Mouse (Mus musculus): ENCODE measurements at regions not wholly inside any gene's neighbourhood (a gene's known extent, or its start where the extent isn't known, plus 50 kb on each side); places are given as distances from the start of the nearest gene placed in this dataset.
A peak's percentile ranks its signal among the peaks of the same experiment; 100 is the strongest.

DNA sequence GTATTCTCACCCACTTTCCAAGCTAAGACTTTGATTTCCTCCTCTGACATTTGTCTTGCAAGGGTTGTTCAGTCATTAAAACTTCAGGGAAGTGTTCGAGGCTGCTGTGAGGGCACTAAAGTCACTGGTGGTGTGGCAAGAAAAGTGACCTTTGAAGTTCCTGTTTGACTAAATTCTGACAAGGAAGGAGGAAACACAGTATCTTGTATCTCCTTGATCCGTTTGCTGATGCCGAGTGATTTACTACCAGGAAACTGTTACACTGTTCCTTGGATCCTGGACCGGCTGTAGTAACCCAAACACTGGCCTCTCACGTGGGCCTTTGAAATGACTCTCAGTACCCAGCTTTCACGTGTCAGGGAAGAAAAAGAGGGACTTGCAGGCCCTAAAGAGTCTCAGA is 53.5 kb upstream of the Ralgapa2 start:
- DNase-seq (ENCODE audit: low read depth, low spot score): no peak

DNA sequence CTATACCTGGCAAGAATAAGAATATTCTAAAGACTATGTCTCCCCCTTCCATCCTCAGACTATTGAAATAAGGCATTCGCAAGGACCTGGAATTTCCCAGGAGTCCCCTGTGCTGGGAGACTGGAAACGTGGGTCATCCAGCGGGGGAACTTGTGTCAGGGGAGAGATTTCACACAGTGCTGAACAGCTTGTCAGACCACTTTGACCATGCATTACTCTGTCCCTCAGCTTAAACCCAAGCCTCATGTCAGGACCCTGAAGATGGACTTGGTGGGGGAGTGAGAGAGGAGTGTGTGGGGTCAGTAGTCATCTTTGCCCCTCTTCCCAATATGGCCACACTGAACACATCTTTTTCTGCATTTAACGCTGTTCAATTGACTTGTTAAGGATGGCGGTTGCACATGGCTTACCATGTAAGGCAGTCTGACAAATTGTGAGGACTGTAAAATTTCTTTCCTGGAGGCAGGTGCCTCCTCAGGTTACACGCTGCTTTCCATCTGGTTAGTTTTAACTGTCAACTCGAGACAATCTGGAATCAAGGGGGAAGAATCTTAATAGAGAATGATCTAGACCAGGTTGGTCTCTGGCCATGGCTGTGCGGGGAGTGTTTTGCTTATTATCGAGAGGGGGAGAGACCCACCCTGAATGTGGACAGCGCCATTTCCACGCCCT is 56.2 kb upstream of the Ralgapa2 start:
- DNase-seq (ENCODE audit: low read depth, low spot score): no peak

DNA sequence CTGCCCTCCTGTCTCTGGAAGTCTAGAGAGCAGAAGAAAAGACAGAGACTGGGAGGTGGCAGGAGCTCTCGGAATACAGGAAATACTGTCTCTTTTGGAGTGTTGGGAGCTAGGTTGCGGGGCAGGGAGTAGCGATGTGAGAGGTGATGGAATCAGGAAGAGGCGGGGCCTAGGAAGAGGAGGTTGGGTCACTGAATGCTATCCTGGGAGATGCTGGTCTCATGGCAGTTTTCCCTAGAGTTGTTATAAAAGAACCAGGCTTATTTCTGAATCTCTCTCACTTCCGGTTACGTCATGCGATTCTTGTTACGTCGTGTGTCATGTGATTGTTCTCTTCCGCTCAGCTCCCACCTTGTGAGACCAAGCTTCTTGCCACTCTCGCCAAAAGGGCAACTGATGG is 58.9 kb upstream of the Ralgapa2 start:
- DNase-seq (ENCODE audit: low read depth, low spot score): no peak

DNA sequence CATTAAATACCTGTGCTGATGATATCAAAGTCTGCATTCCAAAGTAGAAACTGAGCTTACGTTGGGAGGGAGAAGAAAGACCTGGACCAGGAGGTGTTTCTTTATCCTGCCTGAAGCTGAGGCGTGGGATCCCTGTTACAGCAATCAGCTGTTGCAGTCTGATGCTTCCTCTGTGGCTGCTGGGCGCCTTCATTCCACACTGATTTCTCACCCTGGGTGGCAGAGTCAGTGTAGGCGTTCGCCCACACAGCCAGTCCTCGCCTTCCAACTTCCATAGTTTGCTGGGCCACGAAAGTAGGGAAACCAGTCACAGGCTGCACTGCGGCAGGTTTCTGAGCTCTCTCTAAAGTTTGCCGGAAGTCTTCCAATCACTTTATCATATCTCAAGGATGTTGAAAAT is 59.7 kb upstream of the Ralgapa2 start:
- DNase-seq (ENCODE audit: low read depth, low spot score): no peak

DNA sequence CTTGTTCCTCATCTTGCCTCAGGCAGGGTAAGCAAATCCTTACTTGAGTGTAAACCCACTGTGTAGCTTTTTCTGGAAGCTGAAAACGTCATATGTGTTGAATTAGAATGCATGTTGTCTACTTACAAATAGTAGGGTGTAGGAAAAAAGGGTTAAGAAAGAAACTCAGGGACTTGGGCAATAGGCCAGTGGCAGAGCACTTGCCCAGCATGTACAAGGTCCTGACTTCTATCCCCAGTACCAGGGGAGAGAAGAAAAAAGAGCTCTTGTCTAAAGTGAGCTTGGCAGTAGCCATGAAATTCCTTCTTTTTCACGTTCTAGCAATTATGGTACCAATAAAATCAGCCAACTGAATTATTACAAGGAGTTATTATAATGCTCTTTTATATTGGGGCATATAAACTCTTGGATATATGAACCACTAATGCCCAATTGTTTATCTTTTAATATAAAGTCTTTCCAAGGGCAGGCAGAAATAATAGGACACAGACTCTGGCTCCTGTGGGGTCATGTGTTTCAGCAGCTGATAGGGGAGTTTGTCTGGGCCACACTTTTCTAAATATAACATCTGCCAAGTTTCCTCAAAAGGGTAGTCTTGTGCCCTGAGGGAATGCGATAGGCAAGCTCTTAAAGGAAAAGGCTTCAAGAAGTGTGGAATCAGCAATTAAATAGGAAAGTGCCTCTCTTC is 63.6 kb upstream of the Ralgapa2 start:
- no peak for DNase-seq (ENCODE audit: low read depth, low spot score)

DNA sequence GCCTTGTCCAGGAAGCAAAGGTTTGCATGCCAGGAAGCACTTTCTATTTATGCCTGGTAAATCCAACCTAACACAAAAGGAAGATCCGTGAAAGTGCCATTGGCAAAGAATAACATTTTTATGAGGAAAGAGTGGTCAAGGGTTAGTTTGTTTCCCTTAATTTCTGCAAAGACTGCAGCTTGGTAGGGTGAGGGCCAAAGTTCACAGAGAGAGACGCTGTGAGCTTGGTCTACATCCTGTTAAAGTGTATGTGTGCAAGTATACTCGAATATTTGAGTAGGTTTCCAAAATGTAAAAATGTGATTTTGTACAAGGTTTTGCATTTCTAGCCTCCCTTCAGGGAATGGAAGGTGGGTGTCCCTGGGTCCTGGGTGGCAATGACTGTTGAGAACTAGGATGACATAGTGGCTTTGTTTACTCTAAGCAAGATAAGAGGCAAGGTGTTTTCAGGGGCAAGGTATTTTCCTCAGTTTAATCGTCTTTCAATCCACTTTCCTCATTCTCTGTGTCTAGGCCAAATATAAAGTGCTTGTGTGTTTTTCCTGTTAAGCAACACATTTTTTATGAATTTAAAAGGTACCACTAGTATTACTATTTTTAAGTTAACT is 64.3 kb upstream of the Ralgapa2 start:
- no peak for DNase-seq (ENCODE audit: low read depth, low spot score)

DNA sequence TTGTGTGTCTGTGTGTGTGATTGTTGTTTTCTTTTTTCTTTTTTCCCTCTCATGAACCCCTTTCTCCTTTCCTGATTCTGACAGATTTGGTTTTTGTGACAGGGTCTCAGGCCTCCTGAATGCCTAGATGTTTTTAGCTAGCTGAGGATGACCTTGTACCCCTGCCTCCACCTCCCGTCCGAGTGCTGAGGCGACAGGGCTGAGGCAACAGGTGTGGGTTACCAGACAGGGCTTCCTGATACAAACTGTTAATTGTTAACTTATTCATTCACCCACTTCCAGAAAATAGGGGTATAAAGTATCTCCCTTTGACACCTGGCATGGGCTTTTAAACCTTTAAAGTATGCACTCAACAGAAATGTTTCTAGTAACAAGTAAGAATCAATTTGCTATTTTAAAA is 65.0 kb upstream of the Ralgapa2 start:
- DNase-seq (ENCODE audit: low read depth, low spot score): no peak

DNA sequence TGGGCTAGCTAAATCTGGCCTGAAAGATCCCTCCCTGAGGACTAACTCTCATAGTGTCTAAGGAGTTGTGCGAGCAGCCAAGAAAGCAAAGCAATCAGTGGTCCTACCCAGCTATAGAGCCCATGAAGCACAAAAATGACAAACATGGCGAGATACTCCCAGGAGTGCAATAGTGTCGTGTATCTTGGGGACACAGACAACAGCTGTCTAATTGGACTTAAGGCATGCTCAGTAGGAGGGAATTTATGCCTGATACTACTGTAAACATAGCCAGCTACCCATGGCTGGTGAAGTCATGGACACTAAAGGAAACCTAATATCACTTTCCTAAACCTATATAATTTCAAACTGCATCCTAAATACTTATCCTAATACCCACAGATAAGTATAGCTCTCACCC is 69.1 kb upstream of the Ralgapa2 start:
- DNase-seq (ENCODE audit: low read depth, low spot score): no peak

DNA sequence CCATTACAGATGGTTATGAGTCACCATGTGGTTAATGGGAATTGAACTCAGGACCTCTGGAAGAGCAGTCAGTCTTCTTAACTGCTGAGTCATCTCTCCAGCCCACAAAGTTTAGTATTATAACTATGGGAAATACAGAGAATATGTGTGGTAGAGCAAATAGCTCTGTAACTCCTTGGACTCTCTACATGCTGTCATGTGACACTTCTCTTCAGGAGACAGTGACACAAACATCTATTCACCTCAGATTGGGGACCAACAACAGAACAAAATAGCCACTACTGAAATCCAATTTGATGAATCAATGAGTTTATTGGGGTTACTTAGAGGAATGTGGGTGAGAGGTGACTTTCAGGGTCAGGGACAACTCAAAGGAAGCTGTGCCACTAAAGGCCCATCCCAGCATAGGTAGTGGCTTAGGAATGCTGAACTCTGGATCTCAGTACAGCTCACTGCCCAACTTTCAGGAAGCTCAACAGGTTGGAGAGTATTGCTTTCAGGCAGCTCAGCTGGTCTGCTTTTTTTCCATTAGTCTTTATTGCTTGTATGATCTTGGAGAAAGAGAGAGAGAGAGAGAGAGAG is 71.8 kb upstream of the Ralgapa2 start:
- no peak for DNase-seq (ENCODE audit: low read depth, low spot score)

DNA sequence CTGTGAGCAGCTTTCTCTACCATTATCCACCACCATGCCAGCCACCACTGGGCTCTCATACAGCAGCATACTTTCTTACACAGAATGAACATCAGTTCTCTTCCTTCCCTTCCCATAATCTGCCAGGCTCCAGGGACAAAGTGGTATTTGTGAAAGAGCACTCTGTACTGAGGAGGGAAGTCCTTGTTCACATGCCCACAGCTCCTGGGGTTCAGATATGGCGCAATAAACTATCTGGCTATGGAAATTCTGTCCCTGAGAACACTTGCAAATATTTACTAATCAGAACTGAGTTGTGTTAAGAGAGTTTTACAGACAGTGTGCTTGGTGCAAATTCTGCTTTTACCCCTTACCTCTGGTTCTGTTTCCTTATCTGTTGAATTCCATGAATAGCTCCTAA is 74.2 kb upstream of the Ralgapa2 start:
- no peak for DNase-seq (ENCODE audit: low read depth, low spot score)

DNA sequence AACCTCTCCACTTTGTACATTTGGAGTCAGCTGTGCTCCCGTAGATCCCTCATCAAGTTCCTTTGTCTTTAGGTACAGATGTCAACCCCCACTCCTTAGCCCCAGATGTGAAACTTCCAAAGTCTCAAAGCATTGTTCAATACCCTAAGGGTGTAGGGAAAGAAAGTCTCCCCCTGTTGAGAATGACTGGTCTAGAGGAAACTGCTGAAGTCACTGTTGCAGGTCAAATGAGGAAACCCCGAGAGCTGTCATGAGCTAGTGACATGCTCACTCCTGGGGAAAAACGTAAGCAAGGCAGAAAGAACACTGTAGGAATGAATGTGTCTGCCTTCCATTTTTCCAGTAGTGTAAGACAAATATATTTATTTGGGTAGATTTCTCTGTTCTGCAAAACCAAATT is 74.8 kb upstream of the Ralgapa2 start:
- DNase-seq (ENCODE audit: low read depth, low spot score): no peak

DNA sequence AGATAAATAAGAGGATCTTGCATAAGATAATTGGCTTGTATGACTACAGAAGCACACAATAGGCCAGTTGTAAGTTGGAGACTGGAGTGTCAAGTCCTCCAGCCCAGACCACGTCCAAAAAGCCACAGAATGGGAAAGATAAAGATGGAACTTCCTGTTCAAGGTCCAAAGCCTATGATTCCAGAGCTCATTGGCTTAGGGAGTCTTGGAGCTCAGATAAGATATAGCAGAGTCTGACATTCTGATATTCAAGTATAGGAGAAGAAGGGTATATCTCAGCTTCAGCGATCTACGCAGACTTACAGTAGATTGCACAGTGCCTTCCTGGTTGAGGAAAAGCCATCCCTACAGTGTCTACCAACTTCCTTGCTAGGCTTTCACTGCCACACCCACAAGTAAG is 77.7 kb upstream of the Ralgapa2 start:
- DNase-seq (ENCODE audit: low read depth, low spot score): no peak

DNA sequence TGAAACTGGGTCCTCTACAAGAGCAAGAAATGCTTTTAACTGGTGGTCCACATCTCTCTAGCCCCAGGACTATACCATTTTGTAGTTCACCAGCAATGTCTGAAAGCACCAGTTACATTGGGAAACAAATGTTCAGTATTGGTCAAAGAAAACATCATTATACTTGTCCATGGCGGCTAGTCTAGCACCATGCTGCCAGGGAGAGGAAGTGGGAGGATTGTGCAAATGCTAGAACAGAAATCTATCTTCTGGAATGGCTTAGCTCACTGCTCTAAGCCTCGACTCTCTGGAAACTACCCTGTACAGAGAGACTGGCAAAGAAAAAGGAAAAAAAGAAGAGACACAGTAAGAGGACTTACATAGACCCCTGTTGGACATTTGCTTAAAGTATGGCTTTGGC is 81.1 kb upstream of the Ralgapa2 start:
- DNase-seq (ENCODE audit: low read depth, low spot score): no peak

DNA sequence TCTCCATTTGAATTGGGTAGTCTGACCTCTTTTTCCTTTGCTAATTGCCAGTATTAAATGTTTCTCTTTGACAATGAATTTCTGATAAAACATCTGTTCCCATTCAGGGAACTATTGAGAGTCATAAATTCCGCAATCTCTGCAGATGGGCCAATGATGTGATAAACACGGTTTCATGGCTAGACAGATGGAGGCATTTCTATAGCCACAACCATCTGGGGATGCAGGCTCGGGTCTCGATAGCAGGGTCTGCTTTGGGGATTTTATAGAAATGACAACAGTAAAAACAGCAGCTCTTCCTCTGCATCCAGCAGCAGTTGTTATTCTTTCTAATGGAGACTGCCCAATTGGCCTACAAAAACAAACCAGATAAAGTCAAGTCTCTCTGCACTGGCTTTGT is 82.1 kb upstream of the Ralgapa2 start:
- DNase-seq (ENCODE audit: low read depth, low spot score): no peak

DNA sequence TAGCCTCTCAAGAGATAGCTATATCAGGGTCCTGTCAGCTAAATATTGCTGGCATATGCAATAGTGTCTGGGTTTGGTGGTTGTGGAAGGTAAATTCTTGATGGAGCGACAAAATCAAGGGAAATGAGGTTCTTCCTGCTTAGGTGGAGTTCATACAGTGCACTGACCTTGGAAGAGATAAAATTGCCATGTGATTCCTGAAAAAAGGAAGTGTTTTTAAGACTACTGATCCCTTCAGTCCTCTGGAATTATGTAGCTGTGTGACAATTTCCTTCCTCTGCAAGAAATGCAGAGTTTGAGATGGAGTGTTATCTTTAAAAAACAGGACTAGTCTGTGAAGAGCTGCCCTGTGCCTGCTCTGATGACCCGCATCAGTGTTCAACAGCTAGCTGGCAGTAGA is 83.5 kb upstream of the Ralgapa2 start:
- no peak for DNase-seq (ENCODE audit: low read depth, low spot score)

DNA sequence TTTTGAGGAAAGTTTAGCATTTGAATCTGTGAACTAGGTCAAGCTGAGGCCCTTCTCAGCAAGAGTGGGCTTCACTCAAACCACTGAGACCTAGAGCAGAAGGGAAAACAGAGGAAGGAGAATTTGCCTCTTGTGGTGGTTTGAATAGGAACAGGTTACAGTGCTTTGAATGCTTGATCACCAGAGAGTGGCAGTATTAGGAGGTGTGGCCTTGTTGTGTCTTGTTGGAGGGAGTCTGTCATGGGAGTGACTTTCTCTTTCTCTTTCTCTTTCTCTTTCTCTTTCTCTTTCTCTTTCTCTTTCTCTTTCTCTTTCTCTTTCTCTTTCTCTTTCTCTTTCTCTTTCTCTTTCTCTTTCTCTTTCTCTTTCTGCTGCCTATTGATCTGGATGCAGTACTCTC is 94.0 kb upstream of the Ralgapa2 start:
- no peak for DNase-seq (ENCODE audit: low read depth, low spot score)

DNA sequence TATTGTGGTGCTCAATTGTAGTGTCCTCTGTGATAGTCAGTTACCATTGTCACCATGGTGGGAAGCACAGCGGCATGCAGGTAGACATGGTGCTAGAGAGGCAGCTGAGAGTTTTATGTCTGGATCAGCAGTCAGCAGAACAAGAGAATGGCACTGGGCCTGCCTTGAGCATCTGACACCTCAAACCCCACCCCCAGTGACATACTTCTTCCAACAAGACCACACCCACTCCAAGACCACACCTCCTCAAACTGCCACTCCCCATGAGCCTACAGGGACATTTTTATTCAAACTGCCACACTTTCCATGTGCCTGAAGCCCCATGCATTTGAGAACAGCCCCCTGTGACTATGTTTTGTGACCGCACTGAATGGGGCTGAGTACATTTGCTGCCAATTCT is 98.8 kb upstream of the Ralgapa2 start:
- no peak for DNase-seq (ENCODE audit: low read depth, low spot score)

DNA sequence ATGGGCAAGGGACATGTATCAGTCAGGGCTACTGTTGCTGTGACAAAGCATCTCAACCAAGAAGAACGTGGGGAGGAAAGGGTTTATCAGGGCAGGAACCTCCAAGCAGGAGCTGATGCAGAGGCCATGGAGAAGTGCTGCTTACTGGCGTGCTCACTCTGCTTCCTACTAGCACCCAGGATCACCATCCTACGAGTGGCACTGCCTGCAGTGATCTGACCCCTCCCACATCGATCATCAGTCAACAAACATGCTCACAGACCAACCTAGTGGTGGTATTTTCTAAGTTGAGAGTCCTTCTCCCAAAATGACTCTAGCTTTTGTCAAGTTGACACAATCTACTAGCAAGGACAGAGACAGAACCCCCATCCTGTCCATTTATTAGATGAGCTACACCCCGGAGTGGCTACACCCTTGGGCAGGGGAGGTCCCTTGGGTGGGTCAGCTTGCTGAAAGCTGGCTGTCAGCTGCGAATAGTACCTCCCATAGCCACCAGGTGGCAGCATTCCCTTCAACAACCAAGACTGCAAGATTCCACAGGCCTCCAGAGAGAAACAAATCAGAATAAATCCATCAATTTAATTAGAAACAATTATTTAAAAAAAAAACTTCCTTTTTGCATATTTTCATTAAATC is 99.9 kb upstream of the Ralgapa2 start:
- peak; percentile 41 for DNase-seq (ENCODE audit: low read depth, low spot score)

DNA sequence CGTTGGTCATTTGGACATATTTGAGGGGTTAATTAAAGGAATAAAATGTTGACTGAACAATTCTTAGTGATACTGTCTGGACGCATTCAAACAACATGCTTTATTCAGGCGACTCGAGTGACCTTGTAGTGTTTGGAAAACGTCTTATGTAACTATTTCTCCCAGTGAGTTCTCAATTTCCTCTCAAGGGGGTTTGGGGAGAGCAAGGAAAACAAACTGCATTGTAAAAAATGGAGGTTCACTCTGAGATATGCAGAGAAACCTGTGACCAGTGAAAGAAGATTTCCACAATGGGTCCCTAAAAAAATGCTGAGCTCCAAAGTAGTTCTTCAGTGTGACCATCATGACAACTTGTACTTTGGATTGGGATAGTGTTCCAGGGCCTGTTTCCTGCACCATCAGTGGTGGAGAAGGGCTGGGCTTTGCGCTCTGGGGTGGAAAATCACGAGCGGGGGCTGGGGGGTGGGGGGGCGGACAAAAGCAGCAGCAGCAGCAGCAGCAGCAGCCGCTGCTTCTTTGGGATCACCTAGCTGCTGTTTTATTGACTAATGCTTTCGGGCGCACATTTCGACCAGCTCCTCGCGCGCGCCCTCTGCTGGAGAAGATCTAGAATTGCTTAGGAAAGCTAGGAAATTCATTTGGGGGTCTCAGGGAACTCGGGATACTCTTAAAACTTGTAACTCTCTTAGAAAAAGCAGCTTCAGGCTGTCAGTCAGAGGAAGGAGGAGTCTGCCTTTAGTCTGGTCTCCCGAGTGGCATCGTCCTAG is 100.6 kb upstream of the Ralgapa2 start:
- DNase-seq (ENCODE audit: low read depth, low spot score): peak; percentile 18

DNA sequence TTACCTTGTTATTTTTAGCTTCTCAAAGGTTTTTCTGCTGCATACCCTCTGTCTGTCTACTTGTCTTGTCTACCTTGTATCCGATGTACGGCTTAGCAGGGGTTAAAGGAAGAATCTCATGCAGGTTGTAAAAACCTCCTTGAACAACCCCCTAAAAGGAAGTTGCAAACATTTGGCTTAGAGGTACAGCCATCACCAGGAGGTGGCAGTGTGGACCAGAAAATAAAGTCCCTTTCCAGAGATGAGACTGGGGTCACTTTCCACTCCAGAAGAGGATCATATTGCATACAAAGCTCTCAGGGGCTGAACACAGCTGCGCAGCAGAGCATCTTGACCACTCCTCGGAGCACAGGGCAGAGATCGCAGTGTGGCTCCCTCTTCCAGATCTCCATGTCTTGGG is 109.0 kb upstream of the Ralgapa2 start:
- peak; percentile 11 for DNase-seq (ENCODE audit: low read depth, low spot score)

DNA sequence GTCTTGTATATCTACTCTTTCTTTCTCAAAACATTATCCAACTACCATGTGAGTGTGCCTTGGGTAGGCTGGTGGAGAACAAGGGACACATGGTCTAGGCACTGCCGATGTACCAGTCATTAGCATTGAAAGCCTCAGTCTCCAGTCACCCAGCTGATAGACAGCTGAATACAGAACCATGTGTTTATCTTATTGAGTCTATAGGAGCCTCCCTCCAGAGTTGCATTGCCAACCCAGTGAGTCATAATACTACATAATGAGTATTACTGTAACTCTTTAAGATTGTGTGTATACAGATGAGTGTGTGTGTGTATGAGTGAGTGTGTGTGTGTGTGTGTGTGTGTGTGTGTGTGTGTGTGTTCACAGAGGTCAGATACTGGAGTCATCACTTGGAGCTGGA is 110.9 kb upstream of the Ralgapa2 start:
- DNase-seq (ENCODE audit: low read depth, low spot score): no peak

DNA sequence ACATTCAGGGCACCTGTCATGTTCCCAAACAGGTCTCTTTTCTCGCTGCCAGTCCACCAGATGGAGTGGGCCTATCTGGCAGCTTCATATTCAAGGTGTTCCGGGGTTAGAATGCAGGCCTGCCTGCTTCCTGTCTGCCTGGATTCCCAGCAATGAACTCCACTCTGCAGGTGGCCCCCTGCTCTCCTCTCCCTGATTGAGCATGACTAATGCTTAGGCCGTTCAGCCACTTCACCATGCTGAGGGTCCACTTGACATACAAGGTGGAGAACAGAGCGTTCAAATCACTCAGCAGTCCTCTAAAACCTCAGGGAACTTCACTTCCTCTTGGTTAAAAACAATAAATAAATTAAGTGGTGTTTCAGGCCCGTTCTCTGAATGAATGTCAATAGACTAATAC is 112.1 kb upstream of the Ralgapa2 start:
- DNase-seq (ENCODE audit: low read depth, low spot score): no peak
